Mouse (Mus musculus) lung, adult 10 weeks (tissue): ENCODE data around the gene Usp8. TPM values are rescaled to one million over a fixed set of nuclear protein-coding genes. Genes with fewer than 3 reads are reported as not detected.

Source experiments
- polyA plus RNA-seq: library from polyadenylated mRNA; stranded (reverse); fragments of 350-450 nt; fragmentation: Illumina TruSeq; extraction: RNeasy Lipid Tissue Mini Kit (QIAGEN cat#74804); gene quantifications from one replicate; pipeline ENCODE4 v1.2.3, GENCODE M21; 2014; ENCODE audit warnings: low read depth, low replicate concordance; ENCODE audit not compliant: insufficient read depth

The Usp8 gene
- polyA plus RNA-seq, result 19.7 TPM

DNA sequence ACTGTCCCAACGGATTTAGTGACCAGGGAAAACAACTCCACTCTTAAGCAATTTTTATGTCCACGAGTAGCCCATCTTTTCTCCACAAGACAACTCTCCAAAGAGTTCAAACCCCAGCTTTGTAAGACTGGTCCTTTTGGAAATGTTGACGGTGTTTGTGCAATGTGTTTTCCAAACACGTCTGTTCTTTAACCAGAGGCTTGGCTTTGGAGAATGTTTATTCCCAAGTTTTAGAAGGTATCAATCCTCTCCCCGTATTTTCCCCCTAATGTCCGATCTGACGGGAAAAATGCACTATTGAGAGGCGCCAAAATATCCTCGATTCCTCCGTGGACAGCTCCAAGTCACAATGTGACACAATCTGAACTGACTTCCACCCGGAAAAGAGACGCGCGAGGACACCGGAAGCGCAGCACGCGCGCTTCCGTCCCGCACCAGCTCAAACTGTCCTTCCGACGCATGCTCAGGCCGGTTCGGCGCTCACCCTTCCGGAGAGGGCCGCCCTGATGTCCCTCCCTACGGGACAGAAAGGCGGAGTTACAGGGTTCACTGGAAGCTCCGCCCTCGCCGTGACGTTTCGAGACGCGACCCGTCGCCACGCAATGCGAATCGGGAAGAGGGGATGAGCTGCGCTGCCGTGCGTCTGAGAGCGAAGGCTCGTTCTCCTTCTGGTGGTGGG lies at the start of gene Usp8:
Gene Usp8, plus strand, starts transcription at position 570 of the 679 bp plus-strand sequence.

DNA sequence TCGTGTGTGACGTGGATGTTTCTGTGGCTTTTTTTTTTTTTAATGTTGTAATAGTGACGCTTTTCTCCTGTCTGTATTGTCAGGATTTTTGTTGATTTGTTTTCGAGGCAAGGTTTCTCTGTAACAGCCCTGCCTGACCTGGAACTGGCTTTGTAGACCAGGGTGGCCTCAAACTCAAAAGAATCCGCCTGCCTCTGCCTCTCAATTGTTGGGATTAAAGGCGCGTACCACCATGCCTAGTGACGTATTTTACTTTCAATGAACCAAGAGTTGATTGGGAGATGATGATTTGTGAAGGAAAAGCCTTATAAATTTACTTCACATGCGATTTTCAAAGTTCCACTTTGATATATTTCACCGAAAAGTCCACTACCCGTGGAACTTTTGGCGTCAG lies 31.0 kb upstream of the Usp8 start, which contains the start of gene Gabpb1:
Gene Gabpb1, minus strand, starts transcription at position 216 of the 394 bp plus-strand sequence.

DNA sequence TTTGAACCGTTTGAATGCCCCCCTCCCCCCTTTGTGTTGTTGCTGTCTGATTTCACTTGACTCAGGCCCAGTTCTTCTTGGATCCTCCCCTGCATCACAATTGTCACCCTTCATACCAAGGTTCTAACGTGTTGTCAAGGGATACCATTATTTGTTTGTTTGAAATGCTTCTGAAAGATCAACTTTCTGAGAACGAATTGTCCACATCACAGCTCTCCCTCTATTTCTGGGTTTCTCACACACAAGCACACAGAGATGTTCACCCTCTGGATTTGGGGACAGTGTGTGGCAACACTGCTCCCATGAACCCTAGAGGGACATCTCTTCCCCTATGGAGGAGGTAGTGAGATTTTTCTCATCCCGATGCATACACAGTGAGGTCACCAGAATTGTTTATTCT lies 76.2 kb downstream of the Usp8 start, which contains the start of gene Usp50:
Gene Usp50, minus strand, starts transcription at position 101 of the 400 bp plus-strand sequence.

Other genes starting within 250 kb of the Usp8 start
- 1.5 TPM for gene Atp8b4, start 206.7 kb upstream of the Usp8 start, polyA plus RNA-seq
- gene Slc27a2, start 154.9 kb upstream of the Usp8 start, polyA plus RNA-seq, result 1.1 TPM
- gene Hdc, start 88.0 kb upstream of the Usp8 start, polyA plus RNA-seq, result 65.9 TPM
- 17.2 TPM for gene Gabpb1, start 31.0 kb upstream of the Usp8 start, polyA plus RNA-seq
- 0.79 TPM for gene Usp50, start 76.1 kb downstream of the Usp8 start, polyA plus RNA-seq
- gene Trpm7, start 168.9 kb downstream of the Usp8 start, polyA plus RNA-seq, result 14.1 TPM
- 25.8 TPM for gene Sppl2a, start 225.9 kb downstream of the Usp8 start, polyA plus RNA-seq